Mouse (Mus musculus) testis, adult 2 months (tissue): ENCODE data around the gene Mfsd9.

Experiments
- CTCF ChIP-seq: fragments of 200-500 bp; IDR thresholded peaks from 2 replicates; pipeline ENCODE4 v1.5.1; 2012; ENCODE audit warnings: low read depth, mild to moderate bottlenecking, inconsistent platforms, low read length, moderate library complexity; ENCODE audit not compliant: control insufficient read depth, insufficient read depth, insufficient replicate concordance
- POLR2A ChIP-seq: fragments of 200-500 bp; IDR thresholded peaks from 2 replicates; pipeline ENCODE4 v1.6.1; 2012; ENCODE audit warnings: low read depth, mild to moderate bottlenecking, inconsistent platforms, low read length, moderate library complexity; ENCODE audit not compliant: control insufficient read depth

- TF ChIP-seq CTCF: no peak
- no peak for TF ChIP-seq POLR2A
Measured at GRCm38 (mm10) chr1:40805351-40805750, 14.9 kb upstream of the Mfsd9 start, which contains the start of gene Tmem182.
